Mouse (Mus musculus): ENCODE results near the gene Wdr20rt. TPM values are rescaled to one million over a fixed set of nuclear protein-coding genes. Genes with fewer than 3 reads are reported as not detected.

Wdr20rt gene
- total RNA-seq, 1 experiment from 2014 or later = not detected

Other genes with a start within 250 kb of the Wdr20rt start
- gene Prpf39, start 189.2 kb upstream of the Wdr20rt start, total RNA-seq (2021) = 33.0 and 40.5 TPM in 2 replicates
- 107 and 111 TPM in 2 replicates for gene Fkbp3, start 151.5 kb upstream of the Wdr20rt start, total RNA-seq (2021)
- gene Fancm, start 149.9 kb upstream of the Wdr20rt start, total RNA-seq (2021) = 11.6 and 13.4 TPM in 2 replicates
- gene Mis18bp1, start 52.9 kb upstream of the Wdr20rt start, total RNA-seq (2021) = 4.6 and 6.4 TPM in 2 replicates